Mouse (Mus musculus) lung, embryonic 14.5 days (tissue): ENCODE data around the gene Sag. TPM values are rescaled to one million over a fixed set of nuclear protein-coding genes. Genes with fewer than 3 reads are reported as not detected.
A peak's percentile ranks its signal among the peaks of the same experiment; 100 is the strongest.

Source experiments
- ATAC-seq: fragments of 200-750 bp; cut with Nextera tagmentation; 2 replicates; pipeline ENCODE4 v1.8.0; 2017; ENCODE audit warnings: mild to moderate bottlenecking, moderate TSS enrichment, moderate library complexity; ENCODE audit not compliant: insufficient read depth
- DNase-seq: peaks from one replicate; pipeline ENCODE4 v3.0.0-alpha.2; 2015
- H3K27ac ChIP-seq: fragments of 300-500 bp; sonication (generic); 2 replicates; pipeline ENCODE4 v1.5.1; 2014; ENCODE audit warnings: low read depth, mild to moderate bottlenecking, moderate library complexity
- H3K27me3 ChIP-seq: fragments of 300-500 bp; sonication (generic); 2 replicates; pipeline ENCODE4 v1.6.1; 2014; ENCODE audit warnings: low read length, control low read depth; ENCODE audit not compliant: insufficient read depth
- H3K36me3 ChIP-seq: fragments of 300-500 bp; sonication (generic); 2 replicates; pipeline ENCODE4 v1.6.1; 2014; ENCODE audit warnings: control low read depth; ENCODE audit not compliant: insufficient read depth
- H3K4me1 ChIP-seq: fragments of 300-500 bp; sonication (generic); 2 replicates; pipeline ENCODE4 v1.6.1; 2014; ENCODE audit warnings: antibody characterized with exemption, control low read depth; ENCODE audit not compliant: insufficient read depth
- H3K4me2 ChIP-seq: fragments of 300-500 bp; sonication (generic); 2 replicates; pipeline ENCODE4 v1.6.1; 2014; ENCODE audit warnings: mild to moderate bottlenecking
- H3K4me3 ChIP-seq: fragments of 300-500 bp; sonication (generic); 2 replicates; pipeline ENCODE4 v1.5.1; 2014; ENCODE audit warnings: low read depth, low read length
- H3K9ac ChIP-seq: fragments of 300-500 bp; sonication (generic); 2 replicates; pipeline ENCODE4 v1.6.1; 2014
- H3K9me3 ChIP-seq: fragments of 300-500 bp; sonication (generic); 2 replicates; pipeline ENCODE4 v1.6.1; 2016; ENCODE audit warnings: low read depth, low read length, control low read depth
- CTCF ChIP-seq: IDR thresholded peaks from 2 replicates; pipeline ENCODE4 v1.5.1; 2016; ENCODE audit warnings: antibody characterized with exemption, low read depth
- WGBS: fragments of 180-500 bp; shearing (Covaris S2); extraction: QIAGEN DNeasy Blood & Tissue Kit; methylation state at CpG from one replicate; pipeline ENCODE4 v1.1.7; 2014; 5-methylcytosine and 5-hydroxymethylcytosine counted together
- polyA plus RNA-seq: library from polyadenylated mRNA; unstranded; fragments of >200 nt; fragmentation: Nextera tagmentation; extraction: Ambion mirVana; gene quantifications from 2 replicates; pipeline ENCODE4 v1.2.1, GENCODE M21; 2014

The Sag gene
- polyA plus RNA-seq, 1 experiment from 2014 or later = 2.0 TPM

DNA sequence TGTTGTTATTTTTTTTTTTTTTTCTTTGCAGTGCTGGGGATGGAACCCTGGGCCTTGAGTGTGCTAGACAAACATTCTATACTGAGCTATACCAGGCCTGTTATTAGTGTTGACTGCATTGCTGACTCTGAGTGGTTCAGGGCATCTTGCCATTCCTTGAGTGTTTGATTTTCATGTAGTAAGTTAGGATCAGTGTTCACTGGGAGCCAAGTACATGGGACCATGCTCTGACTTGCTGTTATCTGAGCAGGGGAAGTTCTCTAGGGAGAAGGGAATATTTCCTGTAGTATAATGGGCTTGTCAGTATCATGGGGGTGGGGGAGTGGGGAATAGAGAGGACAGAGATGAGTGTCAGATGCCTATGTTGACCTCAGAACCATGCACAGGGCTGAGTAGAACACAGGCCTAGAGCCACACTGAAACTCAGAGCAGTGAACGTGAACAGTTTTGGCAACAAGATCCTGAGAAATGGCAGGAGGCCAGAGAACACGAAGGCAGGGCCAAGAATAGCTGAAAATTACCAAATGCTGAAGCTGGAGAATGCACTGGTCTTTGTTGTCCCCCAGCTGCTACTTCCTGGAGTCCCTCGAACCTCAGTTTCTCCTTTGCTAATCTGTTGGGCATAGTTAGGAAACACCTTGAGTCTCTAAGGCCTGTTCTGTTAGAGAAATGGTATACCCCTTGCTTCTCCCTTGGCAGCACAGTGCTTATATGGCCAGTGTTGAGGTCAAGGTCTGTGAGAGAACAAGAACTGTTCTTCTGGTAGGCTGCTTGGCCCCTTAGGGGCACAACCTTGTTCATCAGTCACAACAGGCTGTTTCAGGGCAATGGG is 76.2 kb downstream of the Sag start:
- Histone ChIP-seq H3K27me3 (no peaks in the 10 kb centered on the region), H3K36me3 (peaks cover 15% of the 10 kb centered on the region), H3K27ac (peak overlapping the region; percentile 88), H3K4me3 (no peak overlapping the region), H3K4me2 (no peak overlapping the region), H3K4me1 (peaks cover 33% of the 10 kb centered on the region), H3K9me3 (no peaks in the 10 kb centered on the region), H3K9ac (no peak overlapping the region)
- DNase-seq (peak; percentile 96), ATAC-seq (peak; percentile 96)
- 21% methylated on average over 3 of the region's 3 CpGs for WGBS
- TF ChIP-seq CTCF = no peak

- no peaks in the 10 kb centered on the region for H3K9me3 ChIP-seq
- H3K4me1 ChIP-seq = peaks cover 33% of the 10 kb centered on the region
- H3K9ac ChIP-seq = no peak overlapping the region
- no peak overlapping the region for H3K4me3 ChIP-seq
- H3K4me2 ChIP-seq = no peak overlapping the region
- H3K36me3 ChIP-seq = peaks cover 21% of the 10 kb centered on the region
- 76% methylated on average over 6 of the region's 6 CpGs for WGBS
- DNase-seq = no peak
- peak overlapping the region; percentile 88 for H3K27ac ChIP-seq
- H3K27me3 ChIP-seq = no peaks in the 10 kb centered on the region
- no peak for TF ChIP-seq CTCF
- ATAC-seq = no peak
Measured at GRCm38 (mm10) chr1:87880326-87880627, 76.8 kb downstream of the Sag start.

DNA sequence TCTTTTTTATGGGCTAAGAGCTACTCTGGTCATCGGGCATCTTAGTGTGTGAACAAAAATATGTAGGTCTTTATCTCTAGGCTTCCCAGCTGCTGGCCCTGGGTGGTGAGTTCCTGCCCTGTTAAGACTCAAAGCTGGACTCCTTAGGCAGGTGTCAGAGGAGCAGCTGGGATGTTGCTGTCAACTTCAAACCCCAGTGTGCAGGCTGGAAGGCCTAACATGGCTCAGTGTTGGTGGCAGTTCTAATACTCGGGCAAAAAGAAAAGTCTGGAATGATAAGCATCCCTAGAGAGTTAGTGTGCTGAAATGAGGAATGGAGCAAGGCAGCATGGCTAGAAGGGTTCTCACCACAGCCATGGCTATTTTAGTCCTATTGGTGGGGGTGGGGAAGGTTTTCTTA is 77.4 kb downstream of the Sag start:
- DNase-seq (peak; percentile 9), ATAC-seq (0 out of 2 replicates have a peak, but pooled peaks have one; percentile 5)
- no peak overlapping the region for H3K4me2 ChIP-seq
- H3K36me3 ChIP-seq = peaks cover 24% of the 10 kb centered on the region
- no peaks in the 10 kb centered on the region for H3K27me3 ChIP-seq
- H3K27ac ChIP-seq = no peak overlapping the region; the same call in 1 of the 2 replicates
- TF ChIP-seq CTCF = no peak
- 26% methylated on average over 2 of the region's 2 CpGs for WGBS
- no peaks in the 10 kb centered on the region for H3K9me3 ChIP-seq
- no peak overlapping the region for H3K4me3 ChIP-seq
- H3K4me1 ChIP-seq = peaks cover 33% of the 10 kb centered on the region
- no peak overlapping the region for H3K9ac ChIP-seq

GRCm38 (mm10) chr1:87881726-87882125 is 78.2 kb downstream of the Sag start:
- 51% methylated on average over 4 of the region's 4 CpGs for WGBS
- ATAC-seq = no peak
- no peak overlapping the region for H3K9ac ChIP-seq
- H3K27me3 ChIP-seq = no peaks in the 10 kb centered on the region
- no peak overlapping the region for H3K27ac ChIP-seq
- peak; percentile 19 for DNase-seq
- H3K4me3 ChIP-seq = no peak overlapping the region
- peaks cover 24% of the 10 kb centered on the region for H3K36me3 ChIP-seq
- TF ChIP-seq CTCF = no peak
- H3K4me2 ChIP-seq = no peak overlapping the region
- H3K9me3 ChIP-seq = no peaks in the 10 kb centered on the region
- H3K4me1 ChIP-seq = peaks cover 33% of the 10 kb centered on the region

GRCm38 (mm10) chr1:87882554-87882953 is 79.1 kb downstream of the Sag start:
- TF ChIP-seq CTCF = no peak
- H3K27me3 ChIP-seq = no peaks in the 10 kb centered on the region
- peaks cover 24% of the 10 kb centered on the region for H3K36me3 ChIP-seq
- no peak overlapping the region for H3K4me2 ChIP-seq
- no peak overlapping the region for H3K4me3 ChIP-seq
- no peak for DNase-seq
- H3K9ac ChIP-seq = no peak overlapping the region
- no peaks in the 10 kb centered on the region for H3K9me3 ChIP-seq
- H3K27ac ChIP-seq = no peak overlapping the region
- H3K4me1 ChIP-seq = peaks cover 28% of the 10 kb centered on the region
- no peak for ATAC-seq

DNA sequence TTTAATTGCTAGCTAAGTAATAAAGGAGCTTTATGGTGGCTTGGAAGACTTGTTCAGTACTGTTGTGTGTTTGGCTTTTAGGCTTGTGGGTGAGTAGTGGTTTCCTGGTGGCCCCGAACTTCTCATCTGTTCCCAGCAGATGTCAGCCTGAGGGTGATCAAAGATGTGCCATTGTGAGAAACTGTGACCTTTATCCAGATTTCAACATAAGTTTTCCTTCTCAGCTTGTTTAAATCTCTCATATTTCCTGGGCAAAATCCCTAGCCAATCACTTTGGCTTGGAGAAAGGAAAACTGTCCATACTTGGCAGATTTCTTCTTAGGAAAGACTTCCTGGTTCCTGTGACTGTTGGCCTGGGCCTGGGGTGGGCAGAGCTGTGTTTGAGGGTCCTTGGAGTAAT is 87.5 kb downstream of the Sag start:
- TF ChIP-seq CTCF = no peak
- ATAC-seq = peak; percentile 38; the same call in 1 of the 2 replicates
- H3K9ac ChIP-seq = no peak overlapping the region
- no peaks in the 10 kb centered on the region for H3K36me3 ChIP-seq
- H3K4me3 ChIP-seq = no peak overlapping the region
- DNase-seq = peak; percentile 72
- H3K9me3 ChIP-seq = no peaks in the 10 kb centered on the region
- no peaks in the 10 kb centered on the region; the same call in 1 of the 2 replicates for H3K4me1 ChIP-seq
- no peak overlapping the region for H3K4me2 ChIP-seq
- peak overlapping the region; percentile 58 for H3K27ac ChIP-seq
- WGBS = 22% methylated on average over 1 of the region's 1 CpGs
- H3K27me3 ChIP-seq = no peaks in the 10 kb centered on the region

GRCm38 (mm10) chr1:87891634-87892033 is 88.2 kb downstream of the Sag start:
- peak; percentile 28 for DNase-seq
- no peaks in the 10 kb centered on the region for H3K27me3 ChIP-seq
- TF ChIP-seq CTCF = no peak
- ATAC-seq = no peak
- no peaks in the 10 kb centered on the region for H3K9me3 ChIP-seq
- H3K4me1 ChIP-seq = no peaks in the 10 kb centered on the region; the same call in 1 of the 2 replicates
- H3K27ac ChIP-seq = peak overlapping the region; percentile 58
- no peak overlapping the region for H3K9ac ChIP-seq
- 76% methylated on average over 4 of the region's 4 CpGs for WGBS
- no peak overlapping the region for H3K4me3 ChIP-seq
- no peaks in the 10 kb centered on the region for H3K36me3 ChIP-seq
- no peak overlapping the region for H3K4me2 ChIP-seq
